Mouse (Mus musculus): ENCODE measurements around the gene Ager. TPM values are rescaled to one million over a fixed set of nuclear protein-coding genes. Genes with fewer than 3 reads are reported as not detected.

The Ager gene
- total RNA-seq, 2 experiments from 2014 or later: 1.2 to 2.4 TPM

DNA sequence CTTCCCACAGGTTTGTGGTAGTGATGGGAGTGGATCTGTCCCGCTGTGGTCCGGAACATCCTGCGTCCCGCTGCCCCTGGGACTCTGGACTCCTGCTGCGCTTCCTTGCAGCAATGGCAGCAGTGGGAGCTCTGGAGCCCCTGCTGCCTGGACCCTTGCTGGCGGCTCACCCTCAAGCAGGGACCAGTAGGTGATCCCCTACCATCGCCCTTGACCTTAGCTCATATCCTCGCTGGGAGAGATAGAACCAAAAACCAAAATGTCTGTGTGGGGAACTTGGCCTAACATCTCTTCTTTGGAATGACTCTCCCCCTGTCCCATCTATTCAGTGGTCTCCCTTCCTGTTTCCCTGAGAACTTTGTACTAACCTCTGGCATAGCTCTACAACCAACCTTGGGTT, 13.8 kb upstream of the Ager start:
- no peak for DNase-seq (ENCODE audit: low spot score in 2 of 2)

DNA sequence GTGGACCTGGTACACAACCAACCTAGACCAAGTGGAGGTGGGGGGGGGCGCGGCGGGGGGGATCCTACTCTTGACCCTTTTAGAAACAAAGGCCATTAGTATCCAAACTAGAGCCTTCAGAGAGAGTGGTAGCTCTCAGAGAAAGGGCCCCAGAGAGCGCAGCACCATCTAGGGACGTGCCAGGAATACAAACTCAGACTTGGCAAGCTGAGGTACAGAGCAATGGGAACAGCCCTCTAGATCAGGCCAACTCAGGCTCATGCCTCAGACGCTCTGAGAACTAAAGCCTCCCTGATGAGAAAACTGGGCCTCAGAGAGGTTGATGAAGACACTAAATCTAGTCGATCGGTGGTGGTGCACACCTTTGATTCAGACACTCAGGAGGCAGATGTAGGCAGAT, 12.5 kb upstream of the Ager start:
- DNase-seq (ENCODE audit: low spot score in 2 of 2): peak in 1 of 2 experiments; percentile 60

DNA sequence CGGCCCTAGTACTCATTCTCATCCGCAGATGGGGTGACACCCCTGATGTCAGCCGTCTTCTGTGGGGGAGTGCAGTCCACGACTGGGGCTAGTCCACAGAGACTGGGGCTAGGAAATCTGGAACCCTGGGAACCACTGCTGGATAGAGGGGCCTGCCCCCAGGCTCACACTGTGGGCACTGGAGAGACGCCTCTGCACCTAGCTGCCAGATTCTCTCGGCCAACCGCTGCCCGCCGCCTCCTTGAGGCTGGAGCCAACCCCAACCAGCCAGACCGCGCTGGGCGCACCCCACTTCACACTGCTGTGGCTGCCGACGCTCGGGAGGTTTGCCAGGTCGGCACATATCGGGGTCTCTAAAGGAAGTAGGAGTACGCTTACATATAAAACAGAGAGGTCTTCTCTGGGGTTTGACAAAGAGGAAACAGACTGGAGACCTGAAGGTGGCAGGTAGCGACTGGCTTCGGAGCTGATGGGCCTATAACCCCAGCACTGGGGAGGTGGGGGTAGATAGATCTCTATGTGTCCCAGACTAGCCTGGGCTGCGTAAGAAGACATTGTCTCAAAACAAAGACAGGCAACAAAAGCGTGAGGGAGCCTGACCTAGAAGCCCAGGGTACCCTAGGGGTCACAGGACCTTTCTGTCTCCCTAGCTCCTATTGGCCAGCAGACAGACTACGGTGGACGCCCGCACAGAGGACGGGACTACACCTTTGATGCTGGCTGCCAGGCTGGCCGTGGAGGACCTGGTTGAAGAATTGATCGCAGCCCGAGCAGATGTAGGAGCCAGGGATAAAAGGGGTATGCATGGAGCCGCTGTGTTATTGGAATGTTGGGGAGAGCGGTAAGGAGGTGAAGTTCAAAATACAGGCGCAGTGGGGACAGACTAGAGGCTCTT, 11.5 kb upstream of the Ager start:
- DNase-seq (ENCODE audit: low spot score in 2 of 2): peak in 1 of 2 experiments; percentile 56

DNA sequence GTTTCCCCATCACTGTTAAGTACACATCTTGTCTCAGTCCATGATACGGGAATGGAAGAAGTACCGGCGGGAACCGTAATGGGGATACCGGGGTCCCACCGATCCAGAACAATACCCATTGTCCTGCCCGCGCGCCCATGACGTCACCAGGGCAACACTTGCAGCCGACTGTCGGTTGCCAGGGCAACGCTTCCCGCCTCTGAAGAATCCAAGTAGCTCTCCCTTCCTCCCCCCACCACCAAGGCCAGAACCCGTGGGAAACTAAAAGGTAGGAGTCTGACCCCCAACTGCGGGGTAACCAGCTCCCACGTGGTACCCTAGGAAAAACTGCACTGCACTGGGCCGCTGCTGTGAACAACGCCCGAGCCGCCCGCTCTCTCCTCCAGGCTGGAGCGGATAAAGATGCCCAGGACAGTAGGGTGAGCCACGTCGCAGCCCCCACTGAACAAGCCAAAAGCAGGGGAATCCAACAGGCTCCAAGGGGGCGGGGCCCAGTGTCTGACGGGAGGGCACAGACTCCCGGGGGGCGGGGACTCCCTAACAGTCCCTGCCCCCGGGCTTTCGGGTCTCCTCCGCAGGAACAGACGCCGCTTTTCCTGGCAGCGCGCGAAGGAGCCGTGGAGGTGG, 10.8 kb upstream of the Ager start:
- DNase-seq (ENCODE audit: low spot score in 2 of 2): peak; percentile 91 to 95

DNA sequence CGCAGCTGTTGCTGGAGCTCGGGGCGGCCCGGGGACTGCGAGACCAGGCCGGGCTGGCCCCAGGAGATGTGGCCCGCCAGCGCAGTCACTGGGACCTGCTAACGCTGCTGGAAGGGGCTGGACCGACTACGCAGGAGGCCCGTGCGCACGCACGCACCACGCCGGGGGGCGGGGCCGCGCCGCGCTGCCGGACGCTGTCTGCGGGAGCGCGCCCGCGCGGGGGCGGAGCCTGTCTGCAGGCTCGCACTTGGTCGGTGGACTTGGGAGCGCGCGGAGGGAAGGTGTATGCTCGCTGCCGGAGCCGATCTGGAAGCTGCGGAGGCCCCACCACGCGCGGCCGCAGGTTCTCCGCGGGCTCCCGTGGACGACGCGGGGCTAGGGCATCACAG, 10.2 kb upstream of the Ager start:
- peak; percentile 96 to 98 for DNase-seq (ENCODE audit: low spot score in 2 of 2)

DNA sequence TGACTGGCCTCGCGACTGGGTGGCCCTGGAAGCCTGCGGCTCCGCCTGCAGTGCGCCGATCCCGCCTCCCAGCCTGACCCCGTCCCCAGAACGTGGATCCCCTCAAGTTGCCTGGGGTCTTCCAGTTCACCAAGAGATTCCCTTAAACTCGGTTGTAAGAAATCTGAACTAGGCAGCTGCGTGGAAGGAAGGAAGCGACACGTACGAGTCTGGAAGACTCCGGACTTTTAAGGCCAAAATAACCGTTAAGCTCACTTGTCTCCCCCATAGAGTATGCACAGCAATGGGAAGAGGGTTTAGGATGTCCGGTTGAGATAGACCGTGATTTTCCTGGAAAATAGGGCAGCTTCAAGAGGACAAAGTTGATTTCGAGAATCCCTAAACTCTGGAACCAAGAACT, 9.8 kb upstream of the Ager start:
- no peak for DNase-seq (ENCODE audit: low spot score in 2 of 2)

DNA sequence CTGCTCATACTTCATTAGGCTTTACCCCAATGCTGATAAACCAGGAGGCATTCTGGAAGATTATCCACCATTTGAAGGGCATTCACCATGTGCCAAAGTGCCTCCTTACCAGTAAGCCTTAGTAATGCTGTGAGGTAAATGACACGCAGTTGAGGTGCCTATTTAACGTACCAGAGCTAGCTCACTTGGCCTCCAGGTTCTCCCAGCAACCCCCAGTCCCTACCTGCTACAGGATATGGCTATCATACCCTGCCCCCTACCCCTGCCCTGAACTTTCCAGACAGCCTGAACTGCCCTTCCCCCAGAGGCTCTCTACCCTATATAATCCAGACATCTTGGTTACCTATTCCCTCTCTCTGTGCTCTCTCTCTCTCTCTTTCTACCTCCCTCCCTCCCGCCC, 8.9 kb upstream of the Ager start:
- no peak for DNase-seq (ENCODE audit: low spot score in 2 of 2)

DNA sequence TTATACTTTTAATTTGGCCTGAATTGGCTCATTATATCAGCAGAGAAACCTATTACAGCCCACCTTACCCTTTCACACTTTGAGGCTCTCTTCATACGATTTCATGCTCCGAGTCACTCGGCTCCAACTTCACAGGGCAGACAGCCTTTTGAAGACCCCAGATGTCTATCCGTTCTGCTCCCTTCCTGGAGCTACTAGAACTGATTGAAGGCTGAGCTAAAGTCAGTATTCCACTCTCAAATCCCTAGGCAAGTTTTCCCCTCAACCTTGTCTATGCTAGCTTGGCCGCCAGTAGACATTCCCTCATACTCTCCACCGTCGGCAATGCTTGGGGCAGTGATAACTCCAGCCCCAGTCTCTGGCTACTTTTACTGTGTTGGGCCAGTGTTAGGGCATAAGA, 8.5 kb upstream of the Ager start:
- no peak for DNase-seq (ENCODE audit: low spot score in 2 of 2)

DNA sequence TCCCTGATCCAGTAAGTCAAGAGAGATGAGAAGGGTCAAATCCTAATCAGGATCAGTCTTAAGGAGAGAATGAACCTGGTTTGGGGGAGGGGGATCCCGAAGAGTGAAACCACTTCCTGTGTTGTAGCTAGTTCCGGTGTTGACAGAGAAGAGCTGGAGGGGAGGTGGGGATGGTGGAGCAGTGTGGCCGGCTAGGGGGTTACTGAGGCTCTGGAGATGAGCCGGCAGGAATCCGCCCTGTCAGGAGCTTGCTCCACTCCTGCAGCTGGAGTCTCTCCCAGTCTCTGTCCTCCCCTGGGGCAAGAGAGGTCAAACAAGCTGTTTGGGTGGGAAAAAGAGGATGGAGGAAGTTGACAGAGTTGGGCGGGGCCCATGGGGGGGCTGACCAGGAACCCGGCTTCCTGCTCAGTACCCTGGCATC, 8.0 kb upstream of the Ager start, which contains the start of gene Gpsm3:
Gene Gpsm3 (plus strand): TSS at position 126 of the 421 bp plus-strand sequence.
- no peak for DNase-seq (ENCODE audit: low spot score in 2 of 2)

DNA sequence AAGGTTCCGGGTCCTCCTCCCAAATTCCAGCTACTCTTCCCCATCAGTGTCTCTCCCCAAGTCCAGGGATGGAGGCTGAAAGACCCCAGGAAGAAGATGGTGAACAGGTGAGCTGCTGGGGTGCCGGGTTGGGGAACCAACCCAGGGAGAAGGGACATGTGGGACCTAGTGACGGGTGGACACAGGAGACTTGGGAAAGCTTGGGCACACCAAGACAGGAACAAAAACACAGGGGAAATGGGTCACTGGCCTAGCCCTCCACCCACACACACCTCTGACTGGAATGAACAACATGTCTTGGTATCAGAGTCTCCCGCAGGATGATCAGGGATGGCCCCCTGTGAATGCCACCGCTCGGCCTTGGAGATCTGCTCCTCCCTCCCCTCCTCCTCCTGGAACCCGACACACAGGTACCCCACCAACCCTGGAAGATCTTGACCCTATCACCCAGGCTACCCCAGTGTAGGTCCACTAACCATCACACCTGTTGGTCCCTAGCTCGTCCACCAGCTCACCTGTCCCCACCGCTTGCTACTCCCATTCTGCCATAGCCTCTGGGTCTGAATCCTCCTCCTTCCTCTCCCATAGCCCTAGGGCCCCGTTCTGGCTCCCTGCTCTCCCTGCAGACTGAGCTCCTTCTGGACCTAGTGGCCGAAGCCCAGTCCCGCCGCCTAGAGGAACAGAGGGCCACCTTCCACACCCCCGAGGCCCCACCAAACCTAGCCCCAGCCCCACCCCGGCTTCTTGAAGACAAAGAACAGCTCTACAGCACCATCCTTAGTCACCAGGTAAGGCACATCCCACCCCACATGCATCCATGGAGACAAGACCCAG, 7.3 kb upstream of the Ager start:
- DNase-seq (ENCODE audit: low spot score in 2 of 2): no peak

DNA sequence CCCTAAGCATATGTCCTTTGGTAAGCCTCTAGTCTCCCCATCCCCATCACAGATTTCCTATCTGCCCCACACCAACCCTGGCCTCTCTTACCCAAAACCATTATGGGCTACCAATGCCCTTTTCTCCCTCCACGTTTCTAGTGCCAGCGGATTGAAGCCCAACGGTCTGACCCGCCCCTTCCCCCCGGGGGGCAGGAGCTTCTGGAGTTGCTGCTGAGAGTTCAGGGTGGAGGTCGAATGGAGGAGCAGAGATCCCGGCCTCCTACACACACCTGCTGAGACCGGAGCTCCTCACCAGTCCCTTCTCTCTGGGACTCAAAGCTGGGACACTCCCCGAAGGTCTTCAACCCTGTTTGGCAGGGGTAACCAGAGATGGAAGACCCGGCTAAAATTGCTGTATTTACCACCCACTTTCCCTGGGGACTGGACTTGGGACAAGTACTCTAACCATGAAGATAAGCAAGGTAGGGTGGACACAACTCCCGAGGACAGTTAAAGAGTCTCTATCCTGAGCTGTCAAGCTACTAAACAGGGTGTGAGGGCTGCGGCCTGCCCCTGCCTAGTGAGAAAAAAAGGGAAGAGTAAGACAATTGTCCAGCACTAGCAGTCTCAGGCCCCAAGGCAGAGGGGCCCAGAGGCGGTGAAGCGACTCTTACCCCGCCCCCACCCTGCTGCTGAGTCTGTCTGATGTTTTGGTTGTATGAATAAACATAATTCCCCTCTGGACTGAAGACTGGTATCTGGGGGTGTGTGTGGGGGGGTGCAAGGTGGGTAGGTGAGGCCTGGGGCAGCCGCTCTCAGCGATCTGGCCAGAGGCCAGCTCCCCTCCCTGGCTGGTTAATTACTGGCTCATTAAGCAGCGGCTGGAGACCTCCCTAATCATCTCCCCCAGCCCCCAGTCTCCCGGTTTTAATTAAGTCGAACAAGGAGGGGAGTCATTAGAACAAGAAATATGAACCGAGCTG, 6.4 kb upstream of the Ager start, which contains the start of gene Pbx2:
Gene Pbx2 (plus strand): TSS at position 238 of the 965 bp plus-strand sequence.
- no peak for DNase-seq (ENCODE audit: low spot score in 2 of 2)

DNA sequence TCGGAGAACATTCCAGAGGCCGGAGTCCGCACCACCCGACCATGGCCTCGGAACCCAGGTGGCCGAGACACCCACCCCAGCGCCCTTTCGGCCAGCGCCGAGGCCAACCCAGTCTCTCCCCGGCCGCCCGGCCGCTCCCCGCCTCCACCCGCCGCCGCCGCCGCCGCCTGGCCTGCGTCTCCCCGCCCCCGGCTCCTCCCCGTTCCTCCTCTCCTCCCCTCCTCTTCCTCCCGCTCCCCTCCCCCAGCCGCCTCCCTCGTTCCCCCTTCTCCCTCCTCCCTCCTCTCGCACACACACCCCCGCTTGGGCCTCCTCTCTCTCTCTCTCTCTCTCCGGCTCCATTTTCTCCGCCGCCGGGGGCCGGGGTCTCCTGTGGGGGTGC, 5.7 kb upstream of the Ager start:
- DNase-seq (ENCODE audit: low spot score in 2 of 2): peak; percentile 83 to 90

DNA sequence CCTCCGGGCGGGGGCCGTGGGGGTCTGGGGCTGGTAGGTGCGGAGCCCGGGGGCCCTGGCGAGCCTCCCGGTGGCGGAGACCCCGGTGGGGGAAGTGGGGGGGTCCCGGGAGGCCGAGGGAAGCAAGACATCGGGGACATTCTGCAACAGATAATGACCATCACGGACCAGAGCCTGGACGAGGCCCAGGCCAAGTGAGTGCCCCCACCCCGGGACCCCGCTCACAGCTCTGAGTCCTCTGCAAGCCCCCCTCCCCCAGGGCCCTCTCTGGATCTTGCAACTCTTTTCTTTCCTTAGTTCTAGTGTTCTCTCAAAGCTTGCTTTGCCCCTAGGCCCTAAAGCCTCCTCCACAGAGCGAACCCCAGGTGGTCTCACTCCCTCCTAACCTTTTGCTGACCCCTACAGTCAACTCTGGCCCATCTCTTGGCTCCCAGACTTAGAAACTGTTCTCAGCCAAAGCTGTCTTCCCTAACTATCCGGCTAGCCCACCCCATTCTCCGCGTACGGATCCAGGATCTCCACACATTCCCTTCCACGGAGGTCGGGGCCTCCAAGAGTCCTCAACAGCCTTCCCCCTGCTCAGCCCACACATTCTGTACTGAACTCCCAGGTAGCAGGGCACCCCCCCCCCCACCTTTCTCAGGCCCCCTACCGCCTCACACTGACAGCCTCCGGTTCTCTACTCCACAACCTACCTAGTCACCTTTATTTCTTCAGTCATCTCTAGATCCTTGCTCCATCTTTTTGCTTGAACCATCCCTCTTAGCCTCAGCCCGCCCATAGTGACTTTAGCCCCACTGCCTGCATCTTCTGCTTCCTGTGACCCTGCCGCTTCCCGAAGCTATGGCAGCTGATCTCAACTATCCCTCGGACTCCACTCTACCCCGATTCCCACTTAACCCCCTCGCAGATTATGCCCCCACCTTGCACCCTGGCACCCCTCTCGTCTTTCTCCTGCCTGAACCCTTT, 4.8 kb upstream of the Ager start:
- peak; percentile 49 to 50 for DNase-seq (ENCODE audit: low spot score in 2 of 2)

DNA sequence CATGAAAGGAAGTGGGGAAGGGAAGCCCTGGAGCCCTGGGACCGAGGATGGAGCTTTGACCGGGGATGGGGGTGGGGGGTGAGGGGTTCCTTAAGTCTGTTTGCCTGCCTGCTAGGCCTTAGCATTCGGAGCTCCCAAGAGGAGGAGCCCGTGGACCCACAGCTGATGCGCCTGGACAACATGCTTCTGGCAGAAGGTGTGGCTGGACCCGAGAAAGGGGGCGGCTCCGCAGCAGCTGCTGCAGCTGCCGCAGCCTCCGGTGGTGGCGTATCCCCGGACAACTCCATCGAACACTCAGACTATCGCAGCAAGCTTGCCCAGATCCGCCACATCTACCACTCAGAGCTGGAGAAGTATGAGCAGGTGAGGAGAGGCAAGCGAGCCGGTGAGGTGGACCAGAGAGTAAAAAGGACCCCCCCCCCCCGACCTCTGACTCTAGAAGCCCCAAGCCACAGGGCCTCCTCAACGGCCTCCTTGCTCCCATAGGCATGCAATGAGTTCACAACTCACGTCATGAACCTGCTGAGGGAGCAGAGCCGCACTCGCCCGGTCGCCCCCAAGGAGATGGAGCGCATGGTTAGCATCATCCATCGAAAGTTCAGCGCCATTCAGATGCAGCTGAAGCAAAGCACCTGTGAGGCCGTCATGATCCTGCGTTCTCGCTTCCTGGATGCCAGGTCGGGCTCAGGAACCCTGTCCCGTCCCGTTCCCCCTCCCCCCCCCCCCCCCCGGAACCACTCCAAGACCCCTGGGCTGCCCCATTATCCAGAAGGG, 3.7 kb upstream of the Ager start:
- no peak for DNase-seq (ENCODE audit: low spot score in 2 of 2)

DNA sequence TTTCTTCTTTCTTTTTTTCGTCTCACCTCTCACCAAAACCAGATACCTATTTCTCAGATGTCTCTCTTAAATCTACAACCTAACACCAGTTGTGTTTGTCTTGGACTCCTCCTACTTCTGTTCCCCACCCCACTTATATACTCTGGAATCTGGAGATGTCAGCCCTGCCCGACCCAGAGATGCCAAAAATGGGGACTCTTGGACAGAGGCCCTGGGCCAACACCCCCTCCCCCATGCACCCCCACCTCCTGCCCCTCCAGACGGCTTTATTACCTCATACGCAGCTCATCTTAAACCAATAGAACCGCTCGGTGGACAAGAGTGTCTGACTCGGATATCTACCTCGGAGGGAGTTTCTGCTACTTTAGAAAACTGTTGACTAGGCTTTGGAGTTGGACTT, 1.6 kb upstream of the Ager start:
- DNase-seq (ENCODE audit: low spot score in 2 of 2): no peak

DNA sequence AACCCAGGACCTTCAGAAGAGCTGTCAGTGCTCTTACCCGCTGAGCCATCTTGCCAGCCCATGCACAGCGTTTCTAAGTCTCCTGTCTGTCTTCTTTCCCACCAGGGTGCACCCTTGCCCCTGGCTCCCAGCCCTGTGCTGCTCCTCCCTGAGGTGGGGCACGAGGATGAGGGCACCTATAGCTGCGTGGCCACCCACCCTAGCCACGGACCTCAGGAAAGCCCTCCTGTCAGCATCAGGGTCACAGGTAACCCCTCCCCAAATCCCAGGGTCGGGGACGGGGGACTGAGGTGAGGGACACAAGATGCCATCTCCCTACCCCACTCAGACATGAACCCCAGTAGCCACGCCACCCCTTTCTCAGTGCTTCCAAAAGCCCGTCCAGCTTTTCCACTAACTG, 2.2 kb downstream of the Ager start:
- no peak for DNase-seq (ENCODE audit: low spot score in 2 of 2)

DNA sequence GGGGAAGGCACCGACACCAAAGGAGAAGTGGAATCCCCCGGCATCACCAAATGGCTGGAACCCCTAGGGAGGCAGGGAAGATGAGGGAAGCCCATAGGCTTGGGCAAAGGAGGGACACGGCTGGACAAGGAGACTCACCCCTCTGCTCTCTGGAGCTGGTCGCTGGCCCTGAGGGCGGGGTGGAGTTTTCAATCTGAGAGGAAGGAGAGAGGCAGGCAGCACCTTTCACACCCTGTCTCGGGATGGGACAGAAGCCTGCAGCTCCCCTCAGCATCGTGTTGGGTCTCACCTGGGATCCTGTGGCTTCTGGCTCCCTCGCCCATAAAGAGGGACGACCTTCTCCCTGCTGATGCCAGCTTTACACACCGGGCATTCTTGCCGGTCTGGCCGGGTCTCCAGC, 4.1 kb downstream of the Ager start:
- DNase-seq (ENCODE audit: low spot score in 2 of 2): no peak

DNA sequence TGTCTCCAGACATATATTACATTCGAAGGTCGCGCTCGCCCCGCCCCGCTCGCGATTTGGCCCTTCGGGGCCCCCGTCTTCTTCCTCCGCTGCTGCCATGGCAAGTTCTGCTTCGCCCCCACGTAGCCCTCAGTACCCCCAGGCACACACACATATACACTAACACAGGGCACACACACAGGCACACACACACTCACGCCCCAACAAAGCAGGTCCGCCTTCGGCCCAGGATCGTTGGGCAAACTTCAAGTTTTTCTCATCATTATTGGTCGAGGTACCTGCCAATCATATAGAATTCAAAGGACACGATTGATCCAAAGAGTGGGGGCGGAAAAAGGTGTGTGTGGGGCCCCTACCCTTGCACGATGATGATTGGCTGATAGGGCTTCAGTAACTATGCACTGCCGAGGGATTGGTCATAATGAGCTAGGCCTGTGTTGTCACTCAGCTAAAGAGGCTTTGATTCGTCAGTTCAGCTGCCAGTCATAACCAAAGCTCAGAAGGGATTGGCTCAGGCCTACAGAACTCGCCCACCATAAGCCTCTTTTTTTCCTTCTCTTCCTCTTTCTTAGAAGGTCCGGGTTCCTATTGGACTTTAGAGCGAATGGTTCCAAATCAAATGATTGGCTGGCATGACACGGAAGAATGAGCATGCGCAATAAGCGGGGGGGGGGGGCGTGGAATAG, 5.9 kb downstream of the Ager start, which contains the start of gene Rnf5:
Gene Rnf5 (minus strand): TSS at position 316 of the 686 bp plus-strand sequence.
- peak; percentile 99 for DNase-seq (ENCODE audit: low spot score in 2 of 2)

All from layer of hippocampus, postnatal 10 days (tissue).